Mouse (Mus musculus) spleen, postnatal 36 days (tissue): Measurements from ENCODE around the gene Cdkn2a.

Experiments used
- DNase-seq, 2 experiments: peaks; one replicate each; pipeline ENCODE4 v3.0.0; 2022; ENCODE audit warnings: low spot score in 2 of 2, mixed read lengths in 1 of 2

Cdkn2a gene

GRCm38 (mm10) chr4:89294486-89295440, at the start of gene Cdkn2a:
Gene Cdkn2a (minus strand): TSS chr4:89294653.
- DNase-seq = peak in 1 of 2 experiments; percentile 14

- no peak for DNase-seq
Measured at GRCm38 (mm10) chr4:89313461-89313860, 19.0 kb upstream of the Cdkn2a start.

- peak; percentile 73 to 78 for DNase-seq
Measured at GRCm38 (mm10) chr4:89310491-89311254, 16.2 kb upstream of the Cdkn2a start, which contains the start of gene Cdkn2b. Gene Cdkn2b (minus strand): TSS chr4:89311039.

GRCm38 (mm10) chr4:89309996-89310395, 15.5 kb upstream of the Cdkn2a start:
- DNase-seq = no peak

- no peak for DNase-seq
Measured at GRCm38 (mm10) chr4:89308001-89308400, 13.5 kb upstream of the Cdkn2a start.

- DNase-seq = no peak
Measured at GRCm38 (mm10) chr4:89306798-89307365, 12.4 kb upstream of the Cdkn2a start.

GRCm38 (mm10) chr4:89305691-89306090, 11.2 kb upstream of the Cdkn2a start:
- DNase-seq = no peak

- no peak for DNase-seq
Measured at GRCm38 (mm10) chr4:89303281-89303995, 9.0 kb upstream of the Cdkn2a start.

- DNase-seq = no peak
Measured at GRCm38 (mm10) chr4:89302129-89302528, 7.7 kb upstream of the Cdkn2a start.

GRCm38 (mm10) chr4:89299721-89300120, 5.3 kb upstream of the Cdkn2a start:
- no peak for DNase-seq

GRCm38 (mm10) chr4:89295441-89296220, 1.2 kb upstream of the Cdkn2a start:
- no peak for DNase-seq

- DNase-seq = no peak
Measured at GRCm38 (mm10) chr4:89294091-89294485, 365 bp downstream of the Cdkn2a start.

- no peak for DNase-seq
Measured at GRCm38 (mm10) chr4:89293516-89293915, 937 bp downstream of the Cdkn2a start.

GRCm38 (mm10) chr4:89289028-89289427, 5.4 kb downstream of the Cdkn2a start:
- no peak for DNase-seq

- no peak for DNase-seq
Measured at GRCm38 (mm10) chr4:89286566-89286965, 7.9 kb downstream of the Cdkn2a start.

- DNase-seq = no peak
Measured at GRCm38 (mm10) chr4:89285688-89286087, 8.8 kb downstream of the Cdkn2a start.

- no peak for DNase-seq
Measured at GRCm38 (mm10) chr4:89282661-89283060, 11.8 kb downstream of the Cdkn2a start.

GRCm38 (mm10) chr4:89282036-89282566, 12.4 kb downstream of the Cdkn2a start:
- DNase-seq = no peak

- no peak for DNase-seq
Measured at GRCm38 (mm10) chr4:89281236-89281635, 13.2 kb downstream of the Cdkn2a start.

- no peak for DNase-seq
Measured at GRCm38 (mm10) chr4:89279641-89280040, 14.8 kb downstream of the Cdkn2a start.
